Mouse (Mus musculus) kidney, embryonic 15.5 days (tissue): Measurements from ENCODE around the gene Gm42742. TPM values are rescaled to one million over a fixed set of nuclear protein-coding genes. Genes with fewer than 3 reads are reported as not detected.
A peak's percentile ranks its signal among the peaks of the same experiment; 100 is the strongest.

ENCODE experiments used
- ATAC-seq: fragments of 200-750 bp; cut with Nextera tagmentation; replicated peaks from 2 replicates; pipeline ENCODE4 v1.8.0; 2017; ENCODE audit warnings: moderate TSS enrichment; ENCODE audit not compliant: low FRiP score
- H3K27ac ChIP-seq: fragments of 300-500 bp; sonication (generic); 2 replicates; pipeline ENCODE4 v1.5.1; 2015; ENCODE audit warnings: mild to moderate bottlenecking, inconsistent platforms
- H3K27me3 ChIP-seq: fragments of 300-500 bp; sonication (generic); 2 replicates; pipeline ENCODE4 v1.6.1; 2015; ENCODE audit warnings: inconsistent platforms
- H3K36me3 ChIP-seq: fragments of 300-500 bp; sonication (generic); 2 replicates; pipeline ENCODE4 v1.6.1; 2015; ENCODE audit warnings: inconsistent platforms
- H3K4me1 ChIP-seq: fragments of 300-500 bp; sonication (generic); 2 replicates; pipeline ENCODE4 v1.6.1; 2015; ENCODE audit warnings: inconsistent platforms
- H3K4me2 ChIP-seq: fragments of 300-500 bp; sonication (generic); 2 replicates; pipeline ENCODE4 v1.6.1; 2015; ENCODE audit warnings: moderate library complexity, mild to moderate bottlenecking, inconsistent platforms
- H3K4me3 ChIP-seq: fragments of 300-500 bp; sonication (generic); replicated peaks from 2 replicates; pipeline ENCODE4 v1.5.1; 2015; ENCODE audit warnings: mild to moderate bottlenecking, inconsistent platforms
- H3K9ac ChIP-seq: fragments of 300-500 bp; sonication (generic); 2 replicates; pipeline ENCODE4 v1.6.1; 2015; ENCODE audit warnings: mild to moderate bottlenecking, inconsistent platforms
- H3K9me3 ChIP-seq: fragments of 300-500 bp; sonication (generic); replicated peaks from 2 replicates; pipeline ENCODE4 v1.6.1; 2016; ENCODE audit warnings: inconsistent platforms
- WGBS: fragments of 180-500 bp; shearing (Covaris S2); methylation state at CpG from one replicate; pipeline ENCODE4 v1.1.7; 2015; ENCODE audit warnings: mixed read lengths; 5-methylcytosine and 5-hydroxymethylcytosine counted together
- polyA plus RNA-seq: library from polyadenylated mRNA; unstranded; fragments of >200 nt; fragmentation: Nextera tagmentation; extraction: Ambion mirVana; gene quantifications from 2 replicates; pipeline ENCODE4 v1.2.1, GENCODE M21; 2015

The Gm42742 gene
- polyA plus RNA-seq, 1 experiment from 2014 or later = 52.6 TPM

- Histone ChIP-seq H3K4me1 (peaks cover 53% of the 10 kb centered on the region), H3K9ac (no peak overlapping the region), H3K4me3 (no peak overlapping the region), H3K9me3 (no peaks in the 10 kb centered on the region), H3K36me3 (peaks cover 29% of the 10 kb centered on the region), H3K27me3 (no peaks in the 10 kb centered on the region), H3K27ac (no peak overlapping the region), H3K4me2 (no peak overlapping the region)
- WGBS = 80% methylated on average over 2 of the region's 2 CpGs
- ATAC-seq = no peak
These were observed 9.2 kb downstream of the Gm42742 start for GRCm38 (mm10) chr7:127011717-127012116.

- H3K27me3 ChIP-seq = no peaks in the 10 kb centered on the region
- H3K9ac ChIP-seq = no peak overlapping the region
- ATAC-seq = no peak
- H3K4me1 ChIP-seq = peaks cover 51% of the 10 kb centered on the region
- H3K4me2 ChIP-seq = no peak overlapping the region
- 85% methylated on average over 2 of the region's 2 CpGs for WGBS
- no peaks in the 10 kb centered on the region for H3K9me3 ChIP-seq
- peaks cover 29% of the 10 kb centered on the region for H3K36me3 ChIP-seq
- H3K27ac ChIP-seq = no peak overlapping the region
- no peak overlapping the region for H3K4me3 ChIP-seq
These were observed 9.8 kb downstream of the Gm42742 start for GRCm38 (mm10) chr7:127011051-127011450.

- Histone ChIP-seq H3K36me3 (peaks cover 18% of the 10 kb centered on the region), H3K4me2 (no peak overlapping the region), H3K27me3 (no peaks in the 10 kb centered on the region), H3K27ac (peak overlapping the region; percentile 89), H3K9me3 (no peaks in the 10 kb centered on the region), H3K4me3 (no peak overlapping the region), H3K4me1 (peaks cover 36% of the 10 kb centered on the region), H3K9ac (no peak overlapping the region)
- WGBS = 76% methylated on average over 17 of the region's 17 CpGs
- no peak for ATAC-seq
These were observed 11.4 kb downstream of the Gm42742 start for GRCm38 (mm10) chr7:127009307-127010085.

- H3K4me2 ChIP-seq = no peak overlapping the region; the same call in 1 of the 2 replicates
- H3K36me3 ChIP-seq = peaks cover 15% of the 10 kb centered on the region
- peak; percentile 87 for ATAC-seq
- no peaks in the 10 kb centered on the region for H3K27me3 ChIP-seq
- no peaks in the 10 kb centered on the region for H3K9me3 ChIP-seq
- H3K4me1 ChIP-seq = peaks cover 25% of the 10 kb centered on the region
- no peak overlapping the region for H3K4me3 ChIP-seq
- H3K27ac ChIP-seq = peak overlapping the region; percentile 89
- WGBS = 43% methylated on average over 9 of the region's 9 CpGs
- peak overlapping the region; percentile 37; the same call in 1 of the 2 replicates for H3K9ac ChIP-seq
These were observed 12.5 kb downstream of the Gm42742 start for GRCm38 (mm10) chr7:127008239-127009019.

GRCm38 (mm10) chr7:127007313-127008024, 13.4 kb downstream of the Gm42742 start:
- Histone ChIP-seq H3K27me3 (no peaks in the 10 kb centered on the region), H3K36me3 (peaks cover 5% of the 10 kb centered on the region), H3K4me3 (no peak overlapping the region), H3K4me1 (peaks cover 20% of the 10 kb centered on the region), H3K9me3 (no peaks in the 10 kb centered on the region), H3K9ac (no peak overlapping the region), H3K4me2 (no peak overlapping the region), H3K27ac (no peak overlapping the region)
- no peak for ATAC-seq
- WGBS = 85% methylated on average over 6 of the region's 6 CpGs

GRCm38 (mm10) chr7:127004122-127004875, 16.6 kb downstream of the Gm42742 start:
- 87% methylated on average over 4 of the region's 4 CpGs for WGBS
- H3K4me3 ChIP-seq = no peak overlapping the region
- no peaks in the 10 kb centered on the region for H3K27me3 ChIP-seq
- ATAC-seq = no peak
- no peak overlapping the region for H3K4me2 ChIP-seq
- peaks cover 12% of the 10 kb centered on the region for H3K4me1 ChIP-seq
- no peaks in the 10 kb centered on the region for H3K36me3 ChIP-seq
- H3K9me3 ChIP-seq = no peaks in the 10 kb centered on the region
- H3K9ac ChIP-seq = no peak overlapping the region
- no peak overlapping the region for H3K27ac ChIP-seq

GRCm38 (mm10) chr7:127003620-127004019, 17.3 kb downstream of the Gm42742 start:
- Histone ChIP-seq H3K27me3 (no peaks in the 10 kb centered on the region), H3K9ac (no peak overlapping the region), H3K4me2 (no peak overlapping the region), H3K36me3 (no peaks in the 10 kb centered on the region), H3K4me3 (no peak overlapping the region), H3K9me3 (no peaks in the 10 kb centered on the region), H3K27ac (no peak overlapping the region), H3K4me1 (peaks cover 5% of the 10 kb centered on the region)
- WGBS = 91% methylated on average over 5 of the region's 5 CpGs
- ATAC-seq = no peak

GRCm38 (mm10) chr7:126999568-126999967, 21.3 kb downstream of the Gm42742 start:
- Histone ChIP-seq H3K4me3 (no peak overlapping the region), H3K27ac (no peak overlapping the region), H3K4me1 (no peaks in the 10 kb centered on the region), H3K9ac (no peak overlapping the region), H3K36me3 (peaks cover 9% of the 10 kb centered on the region; the same call in 1 of the 2 replicates), H3K9me3 (0 out of 2 replicates have a peak, but pooled peaks cover 5% of the 10 kb centered on the region), H3K27me3 (no peaks in the 10 kb centered on the region), H3K4me2 (no peak overlapping the region)
- 76% methylated on average over 10 of the region's 10 CpGs for WGBS
- no peak for ATAC-seq

- Histone ChIP-seq H3K4me1 (0 out of 2 replicates have a peak, but pooled peaks cover 4% of the 10 kb centered on the region), H3K27ac (no peak overlapping the region), H3K36me3 (peaks cover 9% of the 10 kb centered on the region; the same call in 1 of the 2 replicates), H3K27me3 (no peaks in the 10 kb centered on the region), H3K4me3 (no peak overlapping the region), H3K4me2 (no peak overlapping the region), H3K9me3 (0 out of 2 replicates have a peak, but pooled peaks cover 5% of the 10 kb centered on the region), H3K9ac (no peak overlapping the region)
- WGBS = 82% methylated on average over 4 of the region's 4 CpGs
- no peak for ATAC-seq
These were observed 24.4 kb downstream of the Gm42742 start for GRCm38 (mm10) chr7:126996449-126996848.

- Histone ChIP-seq H3K4me2 (no peak overlapping the region), H3K36me3 (no peaks in the 10 kb centered on the region), H3K9ac (no peak overlapping the region), H3K27ac (no peak overlapping the region), H3K4me3 (no peak overlapping the region), H3K9me3 (no peaks in the 10 kb centered on the region), H3K27me3 (no peaks in the 10 kb centered on the region), H3K4me1 (0 out of 2 replicates have a peak, but pooled peaks cover 6% of the 10 kb centered on the region)
- WGBS = 74% methylated on average over 8 of the region's 8 CpGs
- ATAC-seq = no peak
These were observed 32.1 kb downstream of the Gm42742 start for GRCm38 (mm10) chr7:126988816-126989215.

GRCm38 (mm10) chr7:126986319-126986718, 34.6 kb downstream of the Gm42742 start:
- H3K36me3 ChIP-seq = peaks cover 3% of the 10 kb centered on the region
- H3K4me1 ChIP-seq = 0 out of 2 replicates have a peak, but pooled peaks cover 2% of the 10 kb centered on the region
- no peak overlapping the region for H3K9ac ChIP-seq
- no peak overlapping the region for H3K4me3 ChIP-seq
- no peak overlapping the region for H3K4me2 ChIP-seq
- ATAC-seq = peak; percentile 66
- no peaks in the 10 kb centered on the region for H3K27me3 ChIP-seq
- H3K27ac ChIP-seq = no peak overlapping the region
- H3K9me3 ChIP-seq = no peaks in the 10 kb centered on the region
- WGBS = 39% methylated on average over 9 of the region's 9 CpGs
